Mouse (Mus musculus) olfactory bulb, adult 2 months (tissue): ENCODE data around the gene Bcl2l12.

Experiments used
- CTCF ChIP-seq: fragments of 200-500 bp; IDR thresholded peaks from 2 replicates; pipeline ENCODE4 v1.5.1; 2012; ENCODE audit warnings: low read depth, mild to moderate bottlenecking, low read length, moderate library complexity; ENCODE audit not compliant: insufficient read depth
- POLR2A ChIP-seq: fragments of 200-500 bp; IDR thresholded peaks from 2 replicates; pipeline ENCODE4 v1.6.1; 2012; ENCODE audit warnings: mild to moderate bottlenecking, low read depth, low read length, moderate library complexity; ENCODE audit not compliant: insufficient read depth

- no peak for TF ChIP-seq CTCF
- no peak for TF ChIP-seq POLR2A
These were observed 45.0 kb downstream of the Bcl2l12 start for GRCm38 (mm10) chr7:44953561-44953960.
